8 mouse cellular contexts compared by ENCODE assay signal in genomic region chr1:51922820-51923219, GRCm38 (mm10). TPM values are rescaled to one million over a fixed set of nuclear protein-coding genes. Genes with fewer than 3 reads are reported as not detected.
DNase-seq lines count a peak whose midpoint lies in the region; ATAC-seq and TF ChIP-seq lines count a peak whose summit lies in the region.
"Had no signal": no experiment of that assay in that cellular context is flagged by ENCODE, and none has a peak within 500 bp of the region (broad histone marks: within the 10 kb centered on the region; RNA-seq: fewer than 3 reads in every experiment).

No protein-coding gene starts in this region.

- H3K9ac ChIP-seq in lung, embryonic 15.5 days, result no peak overlapping the region
- H3K9ac ChIP-seq in forebrain, embryonic 15.5 days (replicated peaks), result no peak overlapping the region
- H3K9ac ChIP-seq in liver, postnatal 0 days (replicated peaks), result no peak overlapping the region

- no peaks in the 10 kb centered on the region for H3K36me3 ChIP-seq in lung, embryonic 15.5 days
- no peaks in the 10 kb centered on the region for H3K36me3 ChIP-seq in forebrain, embryonic 15.5 days
- H3K36me3 ChIP-seq in liver, postnatal 0 days (replicated peaks; ENCODE audit: insufficient read depth, low read length), result no peaks in the 10 kb centered on the region

- H3K4me2 ChIP-seq in lung, embryonic 15.5 days, result peak overlapping the region; percentile 31
- H3K4me2 ChIP-seq in forebrain, embryonic 15.5 days (replicated peaks), result 0 out of 2 replicates have a peak overlapping the region, but pooled peaks have one; percentile 17
- no peak overlapping the region for H3K4me2 ChIP-seq in liver, postnatal 0 days (ENCODE audit: low read depth, low read length)

- intact Hi-C loops in left cerebral cortex, postnatal 10 days (cut with DNase I), result no loop called here

- no peaks in the 10 kb centered on the region for H3K27me3 ChIP-seq in lung, embryonic 15.5 days
- no peaks in the 10 kb centered on the region for H3K27me3 ChIP-seq in forebrain, embryonic 15.5 days
- H3K27me3 ChIP-seq in liver, postnatal 0 days (ENCODE audit: insufficient read depth, low read length), result no peaks in the 10 kb centered on the region

- no peaks in the 10 kb centered on the region for H3K9me3 ChIP-seq in lung, embryonic 15.5 days
- no peaks in the 10 kb centered on the region for H3K9me3 ChIP-seq in forebrain, embryonic 15.5 days
- no peaks in the 10 kb centered on the region for H3K9me3 ChIP-seq in liver, postnatal 0 days (ENCODE audit: low read length)

- no peak for ATAC-seq in lung, embryonic 15.5 days (ENCODE audit: borderline replicate concordance, extremely low read depth, low FRiP score, low TSS enrichment)
- ATAC-seq in forebrain, embryonic 15.5 days (replicated peaks), result peak; percentile 66; the same call in 1 of the 2 replicates
- peak; percentile 69 for ATAC-seq in liver, postnatal 0 days
- ATAC-seq in megakaryocyte progenitor cell, adult 5-6 weeks (replicated peaks; ENCODE audit: poor library complexity), result no peak

- H3K4me3 ChIP-seq in lung, embryonic 15.5 days, result no peak overlapping the region
- H3K4me3 ChIP-seq in forebrain, embryonic 15.5 days, result no peak overlapping the region
- no peak overlapping the region for H3K4me3 ChIP-seq in liver, postnatal 0 days (ENCODE audit: low read depth, low read length)

- TF ChIP-seq CTCF in liver, postnatal 0 days (IDR thresholded peaks at IDR 0.05; ENCODE audit: low read depth), result no peak

- 21% methylated on average over 12 of the region's 12 CpGs for WGBS in lung, embryonic 15.5 days
- WGBS in forebrain, embryonic 15.5 days, result 20% methylated on average over 12 of the region's 12 CpGs
- 39% methylated on average over 12 of the region's 12 CpGs for WGBS in liver, postnatal 0 days (ENCODE audit: insufficient replicate concordance)

- no peak for TF ChIP-seq EP300 in liver, postnatal 0 days (IDR thresholded peaks at IDR 0.05; ENCODE audit: low read depth)

- no peaks in the 10 kb centered on the region for H3K4me1 ChIP-seq in lung, embryonic 15.5 days
- H3K4me1 ChIP-seq in forebrain, embryonic 15.5 days, result 0 out of 2 replicates have a peak, but pooled peaks cover 2% of the 10 kb centered on the region
- no peaks in the 10 kb centered on the region; the same call in 1 of the 2 replicates for H3K4me1 ChIP-seq in liver, postnatal 0 days (ENCODE audit: insufficient read depth)

- no peak for DNase-seq in lung, postnatal 36 days
- no peak for DNase-seq in liver, postnatal 0 days
- DNase-seq in yolk sac, embryonic 10.5 days (ENCODE audit: low spot score), result peak; percentile 80
- no peak for DNase-seq in left cerebral cortex, postnatal 10 days (ENCODE audit: extremely low spot score in 1 of 2, low spot score in 2 of 2)
- DNase-seq: left cerebral cortex, postnatal 4 days had no signal

- H3K27ac ChIP-seq in lung, embryonic 15.5 days, result no peak overlapping the region
- no peak overlapping the region for H3K27ac ChIP-seq in forebrain, embryonic 15.5 days (replicated peaks)
- H3K27ac ChIP-seq in liver, postnatal 0 days (ENCODE audit: low read depth), result no peak overlapping the region

RNA-seq across cellular contexts. Expression of gene Myo1b, which starts 6.9 kb away (rescaled TPM):
- 87.0 and 89.4 TPM in 2 replicates for polyA plus RNA-seq in lung, embryonic 15.5 days (2015; fragmentation: Nextera tagmentation; extraction: Ambion mirVana)
- 86.4 and 94.5 TPM in 2 replicates for polyA plus RNA-seq in forebrain, embryonic 15.5 days (2015; fragmentation: Nextera tagmentation; extraction: Ambion mirVana)
- 10.7 and 12.6 TPM in 2 replicates for polyA plus RNA-seq in liver, postnatal 0 days (2015; fragmentation: Nextera tagmentation; extraction: Ambion mirVana)
- total RNA-seq in left cerebral cortex, postnatal 10 days (2021), result 10 to 100 TPM; 51.4 to 53.3 TPM
- 2.0 and 3.3 TPM in 2 replicates for total RNA-seq in megakaryocyte progenitor cell, adult 5-6 weeks (2015)
- 5.2 and 5.8 TPM in 2 replicates for total RNA-seq in megakaryocyte progenitor cell, adult 5-6 weeks (2017)

Comparison
In these comparisons a context has a peak if more than half of its experiments do, and no peak if none do; other contexts are left out.
1. ATAC-seq: peak in forebrain, embryonic 15.5 days (single experiment) and liver, postnatal 0 days (single experiment); none in lung, embryonic 15.5 days (single experiment) and megakaryocyte progenitor cell, adult 5-6 weeks (single experiment).